Mouse (Mus musculus) hindbrain, postnatal 0 days (tissue): ENCODE measurements at regions not wholly inside any gene's neighbourhood (a gene's known extent, or its start where the extent isn't known, plus 50 kb on each side); places are given as distances from the start of the nearest gene placed in this dataset.

ENCODE experiments used
- ATAC-seq: fragments of 200-750 bp; cut with Nextera tagmentation; 2 replicates; pipeline ENCODE4 v1.8.0; 2017; ENCODE audit warnings: mild to moderate bottlenecking, moderate TSS enrichment, moderate library complexity
- DNase-seq: peaks from one replicate; pipeline ENCODE4 v3.0.0-alpha.2; 2015; ENCODE audit warnings: low spot score
- H3K27ac ChIP-seq: fragments of 300-500 bp; sonication (generic); 2 replicates; pipeline ENCODE4 v1.5.1; 2014; ENCODE audit warnings: mild to moderate bottlenecking
- H3K27me3 ChIP-seq: fragments of 300-500 bp; sonication (generic); 2 replicates; pipeline ENCODE4 v1.6.1; 2014; ENCODE audit warnings: low read length, mixed read lengths; ENCODE audit not compliant: insufficient read depth
- H3K36me3 ChIP-seq: fragments of 300-500 bp; sonication (generic); 2 replicates; pipeline ENCODE4 v1.6.1; 2014; ENCODE audit warnings: low read length, mixed read lengths; ENCODE audit not compliant: insufficient read depth
- H3K4me1 ChIP-seq: fragments of 300-500 bp; sonication (generic); 2 replicates; pipeline ENCODE4 v1.6.1; 2014; ENCODE audit warnings: antibody characterized with exemption, low read length, mixed read lengths; ENCODE audit not compliant: insufficient read depth
- H3K4me2 ChIP-seq: fragments of 300-500 bp; sonication (generic); 2 replicates; pipeline ENCODE4 v1.6.1; 2014; ENCODE audit warnings: low read depth, mild to moderate bottlenecking, low read length, moderate library complexity, mixed read lengths
- H3K4me3 ChIP-seq: fragments of 300-500 bp; sonication (generic); 2 replicates; pipeline ENCODE4 v1.5.1; 2014; ENCODE audit warnings: low read length
- H3K9ac ChIP-seq: fragments of 300-500 bp; sonication (generic); replicated peaks from 2 replicates; pipeline ENCODE4 v1.6.1; 2014; ENCODE audit warnings: mild to moderate bottlenecking, low read length, moderate library complexity, mixed read lengths
- H3K9me3 ChIP-seq: fragments of 300-500 bp; sonication (generic); 2 replicates; pipeline ENCODE4 v1.6.1; 2016; ENCODE audit warnings: low read length, mixed read lengths
- CTCF ChIP-seq: IDR thresholded peaks from 2 replicates; pipeline ENCODE4 v1.5.1; 2016; ENCODE audit warnings: antibody characterized with exemption, control low read depth, low read depth
- WGBS: fragments of 180-500 bp; shearing (Covaris S2); extraction: QIAGEN DNeasy Blood & Tissue Kit; methylation state at CpG from one replicate; pipeline ENCODE4 v1.1.7; 2014; 5-methylcytosine and 5-hydroxymethylcytosine counted together

GRCm38 (mm10) chr1:51687484-51688223 lies 209.4 kb upstream of the Nabp1 start:
- no peaks in the 10 kb centered on the region for H3K27me3 ChIP-seq
- H3K36me3 ChIP-seq, result no peaks in the 10 kb centered on the region
- TF ChIP-seq CTCF, result no peak
- H3K4me1 ChIP-seq, result no peaks in the 10 kb centered on the region
- ATAC-seq (peak; percentile 92), DNase-seq (peak; percentile 67)
- peak overlapping the region; percentile 57 for H3K27ac ChIP-seq
- 35% methylated on average over 7 of the region's 7 CpGs for WGBS
- H3K4me3 ChIP-seq, result no peak overlapping the region
- no peak overlapping the region for H3K9ac ChIP-seq
- no peaks in the 10 kb centered on the region for H3K9me3 ChIP-seq
- H3K4me2 ChIP-seq, result no peak overlapping the region

GRCm38 (mm10) chr1:51686759-51687158 lies 208.5 kb upstream of the Nabp1 start:
- 79% methylated on average over 3 of the region's 3 CpGs for WGBS
- no peaks in the 10 kb centered on the region for H3K4me1 ChIP-seq
- no peak overlapping the region for H3K4me3 ChIP-seq
- no peaks in the 10 kb centered on the region for H3K27me3 ChIP-seq
- ATAC-seq (no peak), DNase-seq (no peak)
- H3K27ac ChIP-seq, result no peak overlapping the region
- no peak for TF ChIP-seq CTCF
- no peak overlapping the region for H3K9ac ChIP-seq
- H3K9me3 ChIP-seq, result no peaks in the 10 kb centered on the region
- no peaks in the 10 kb centered on the region for H3K36me3 ChIP-seq
- H3K4me2 ChIP-seq, result no peak overlapping the region

DNA sequence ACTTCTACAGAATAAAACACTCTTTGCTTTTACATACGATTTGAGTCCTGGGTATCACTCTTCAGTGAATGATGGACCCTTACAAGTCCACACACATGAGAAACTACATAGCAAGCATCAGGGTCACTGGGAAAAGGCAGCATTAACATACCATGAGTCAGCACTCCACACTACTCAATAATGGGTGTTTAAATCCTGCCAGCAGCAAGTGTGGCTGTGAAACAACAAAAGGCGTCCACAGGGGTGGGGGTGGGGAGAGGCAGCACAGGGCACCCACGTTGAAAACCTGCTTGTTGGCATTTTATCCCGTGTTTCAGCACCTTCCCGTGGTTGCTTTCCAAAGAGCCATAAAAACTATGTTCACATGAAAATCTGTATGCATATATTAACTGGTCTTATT lies 204.0 kb upstream of the Nabp1 start:
- no peak overlapping the region for H3K27ac ChIP-seq
- H3K9ac ChIP-seq, result no peak overlapping the region
- H3K4me2 ChIP-seq, result no peak overlapping the region
- no peaks in the 10 kb centered on the region for H3K27me3 ChIP-seq
- H3K9me3 ChIP-seq, result no peaks in the 10 kb centered on the region
- no peak overlapping the region for H3K4me3 ChIP-seq
- no peak for ATAC-seq
- H3K4me1 ChIP-seq, result no peaks in the 10 kb centered on the region
- DNase-seq, result no peak
- no peaks in the 10 kb centered on the region for H3K36me3 ChIP-seq
- WGBS, result 80% methylated on average over 5 of the region's 5 CpGs
- TF ChIP-seq CTCF, result no peak

- DNase-seq, result no peak
- Histone ChIP-seq H3K9ac (no peak overlapping the region), H3K4me1 (no peaks in the 10 kb centered on the region), H3K27ac (no peak overlapping the region), H3K36me3 (no peaks in the 10 kb centered on the region), H3K27me3 (no peaks in the 10 kb centered on the region), H3K4me3 (no peak overlapping the region), H3K4me2 (no peak overlapping the region), H3K9me3 (no peaks in the 10 kb centered on the region)
- no peak for ATAC-seq
- no peak for TF ChIP-seq CTCF
These were observed 203.6 kb upstream of the Nabp1 start for GRCm38 (mm10) chr1:51681872-51682271.

DNA sequence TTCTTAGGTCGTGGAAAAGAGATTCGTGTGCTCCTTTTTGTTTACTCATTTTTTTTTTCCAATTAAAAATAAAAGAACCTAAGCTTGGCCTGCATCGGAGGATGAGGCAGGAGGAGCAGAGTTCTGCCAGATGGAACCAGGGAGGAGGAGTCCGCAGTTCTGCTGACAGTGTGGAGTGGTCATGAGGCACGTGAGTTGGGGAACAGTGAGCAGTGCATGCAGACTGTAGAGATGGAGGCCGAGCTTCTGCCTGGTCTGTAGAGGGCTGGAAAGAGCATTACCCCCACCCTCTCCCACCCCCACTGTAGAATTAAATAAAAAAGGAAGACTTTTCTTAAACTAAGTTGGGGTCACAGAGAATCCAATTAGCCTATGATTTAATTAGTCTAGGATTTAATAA lies 202.5 kb upstream of the Nabp1 start:
- Histone ChIP-seq H3K9me3 (no peaks in the 10 kb centered on the region), H3K4me2 (no peak overlapping the region), H3K4me1 (no peaks in the 10 kb centered on the region), H3K27ac (no peak overlapping the region), H3K4me3 (no peak overlapping the region), H3K27me3 (no peaks in the 10 kb centered on the region), H3K9ac (no peak overlapping the region), H3K36me3 (no peaks in the 10 kb centered on the region)
- DNase-seq (no peak), ATAC-seq (no peak)
- WGBS, result 76% methylated on average over 6 of the region's 6 CpGs
- TF ChIP-seq CTCF, result no peak

GRCm38 (mm10) chr1:51678290-51678928 lies 200.2 kb upstream of the Nabp1 start:
- no peaks in the 10 kb centered on the region for H3K36me3 ChIP-seq
- no peak overlapping the region for H3K4me2 ChIP-seq
- no peaks in the 10 kb centered on the region for H3K9me3 ChIP-seq
- no peaks in the 10 kb centered on the region for H3K27me3 ChIP-seq
- H3K4me3 ChIP-seq, result no peak overlapping the region
- DNase-seq (no peak), ATAC-seq (no peak)
- H3K27ac ChIP-seq, result no peak overlapping the region
- H3K4me1 ChIP-seq, result no peaks in the 10 kb centered on the region
- 68% methylated on average over 6 of the region's 6 CpGs for WGBS
- H3K9ac ChIP-seq, result no peak overlapping the region
- no peak for TF ChIP-seq CTCF

DNA sequence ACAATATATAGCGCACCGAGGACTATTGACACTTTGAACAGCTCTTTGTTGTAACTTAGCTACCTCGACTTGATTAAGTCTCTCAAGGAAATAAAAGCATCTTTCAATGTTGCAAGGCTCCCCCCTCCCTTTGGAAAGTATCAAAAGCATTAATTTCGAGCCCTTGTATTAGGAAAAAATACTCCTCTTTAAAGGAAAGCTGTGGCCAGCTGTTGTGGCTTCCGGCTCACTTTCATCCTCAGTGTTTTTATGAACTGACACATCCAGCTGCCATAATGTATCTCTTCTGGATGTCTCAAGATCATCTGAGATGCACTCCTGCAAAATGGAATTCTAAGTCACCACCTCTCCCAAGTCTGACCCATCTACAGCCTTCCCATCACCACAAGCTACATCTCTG lies 199.6 kb upstream of the Nabp1 start:
- no peak overlapping the region for H3K9ac ChIP-seq
- DNase-seq, result no peak
- no peak for TF ChIP-seq CTCF
- ATAC-seq, result no peak
- H3K27me3 ChIP-seq, result no peaks in the 10 kb centered on the region
- H3K4me2 ChIP-seq, result no peak overlapping the region
- H3K4me1 ChIP-seq, result no peaks in the 10 kb centered on the region
- H3K4me3 ChIP-seq, result no peak overlapping the region
- 55% methylated on average over 5 of the region's 5 CpGs for WGBS
- no peaks in the 10 kb centered on the region for H3K36me3 ChIP-seq
- H3K9me3 ChIP-seq, result no peaks in the 10 kb centered on the region
- no peak overlapping the region for H3K27ac ChIP-seq
